Mouse (Mus musculus) midbrain, postnatal 0 days (tissue): ENCODE measurements around the gene Fcor. TPM values are rescaled to one million over a fixed set of nuclear protein-coding genes. Genes with fewer than 3 reads are reported as not detected.

Experiments used
- ATAC-seq: fragments of 200-750 bp; cut with Nextera tagmentation; 2 replicates; pipeline ENCODE4 v1.8.0; 2017; ENCODE audit warnings: moderate number of reproducible peaks, mild to moderate bottlenecking, moderate TSS enrichment, moderate library complexity; ENCODE audit not compliant: low FRiP score
- DNase-seq: peaks from one replicate; pipeline ENCODE4 v3.0.0-alpha.2; 2015; ENCODE audit warnings: low spot score
- H3K27ac ChIP-seq: fragments of 300-500 bp; sonication (generic); 2 replicates; pipeline ENCODE4 v1.5.1; 2014; ENCODE audit warnings: low read depth, mild to moderate bottlenecking, low read length, mixed read lengths
- H3K27me3 ChIP-seq: fragments of 300-500 bp; sonication (generic); 2 replicates; pipeline ENCODE4 v1.6.1; 2014; ENCODE audit warnings: low read length, control low read depth, mixed read lengths; ENCODE audit not compliant: insufficient read depth
- H3K36me3 ChIP-seq: fragments of 300-500 bp; sonication (generic); 2 replicates; pipeline ENCODE4 v1.6.1; 2014; ENCODE audit warnings: low read length, control low read depth, mixed read lengths; ENCODE audit not compliant: insufficient read depth
- H3K4me1 ChIP-seq: fragments of 300-500 bp; sonication (generic); 2 replicates; pipeline ENCODE4 v1.6.1; 2014; ENCODE audit warnings: mild to moderate bottlenecking, control low read depth, antibody characterized with exemption, low read length, mixed read lengths; ENCODE audit not compliant: insufficient read depth
- H3K4me2 ChIP-seq: fragments of 300-500 bp; sonication (generic); 2 replicates; pipeline ENCODE4 v1.6.1; 2014; ENCODE audit warnings: low read depth, mild to moderate bottlenecking, low read length, mixed read lengths; ENCODE audit not compliant: poor library complexity, severe bottlenecking
- H3K4me3 ChIP-seq: fragments of 300-500 bp; sonication (generic); 2 replicates; pipeline ENCODE4 v1.5.1; 2014; ENCODE audit warnings: low read depth, mild to moderate bottlenecking, low read length, moderate library complexity
- H3K9ac ChIP-seq: fragments of 300-500 bp; sonication (generic); replicated peaks from 2 replicates; pipeline ENCODE4 v1.6.1; 2014; ENCODE audit warnings: mild to moderate bottlenecking, low read length, moderate library complexity, mixed read lengths; ENCODE audit not compliant: poor library complexity, severe bottlenecking
- H3K9me3 ChIP-seq: fragments of 300-500 bp; sonication (generic); 2 replicates; pipeline ENCODE4 v1.6.1; 2016; ENCODE audit warnings: low read length, control low read depth
- CTCF ChIP-seq: IDR thresholded peaks from 2 replicates; pipeline ENCODE4 v1.5.1; 2016; ENCODE audit warnings: antibody characterized with exemption, mild to moderate bottlenecking
- WGBS: fragments of 180-500 bp; shearing (Covaris S2); extraction: QIAGEN DNeasy Blood & Tissue Kit; methylation state at CpG from one replicate; pipeline ENCODE4 v1.1.7; 2014; 5-methylcytosine and 5-hydroxymethylcytosine counted together
- polyA plus RNA-seq: library from polyadenylated mRNA; unstranded; fragments of >200 nt; fragmentation: Nextera tagmentation; extraction: Ambion mirVana; gene quantifications from 2 replicates; pipeline ENCODE4 v1.2.1, GENCODE M21; 2015
- total RNA-seq: library from RNA; depleted of rRNA; stranded (reverse); fragments of >200 nt; gene quantifications from 2 replicates; pipeline ENCODE4 v1.2.3, GENCODE M21; 2014

The Fcor gene
- total and polyA plus RNA-seq, 2 experiments from 2014 or later, result 20.3 to 33.3 TPM

DNA sequence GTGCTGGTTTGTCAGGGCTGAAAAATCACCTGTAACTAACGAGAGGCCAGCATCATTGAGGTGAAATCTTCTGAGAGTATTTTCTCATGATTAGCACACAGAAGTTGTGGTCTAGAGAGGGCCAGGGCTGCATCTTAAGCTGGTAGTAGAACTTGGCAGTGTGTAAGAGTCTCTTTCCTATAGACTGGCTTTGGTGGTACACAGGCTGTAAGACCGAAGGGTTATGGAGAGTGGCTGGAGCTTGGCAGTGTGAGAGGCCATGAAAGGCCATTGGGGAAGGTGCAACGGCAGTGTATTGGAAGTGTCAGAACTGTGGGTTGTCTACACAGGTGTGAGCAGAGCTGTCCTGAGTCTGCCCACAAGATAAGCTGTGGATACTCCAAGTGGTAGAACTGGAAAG is 38.1 kb upstream of the Fcor start:
- TF ChIP-seq CTCF, result no peak
- H3K4me2 ChIP-seq, result no peak overlapping the region
- ATAC-seq, result no peak

GRCm38 (mm10) chr8:3707611-3708010 is 35.4 kb upstream of the Fcor start:
- no peak for ATAC-seq
- 75% methylated on average over 7 of the region's 7 CpGs for WGBS
- no peak for TF ChIP-seq CTCF

More for the DNA sequence above, 38.1 kb upstream of the Fcor start:
- no peaks in the 10 kb centered on the region for H3K4me1 ChIP-seq
- 88% methylated on average over 3 of the region's 3 CpGs for WGBS
- H3K4me3 ChIP-seq, result no peak overlapping the region
- no peaks in the 10 kb centered on the region for H3K36me3 ChIP-seq
- H3K27ac ChIP-seq, result no peak overlapping the region
- no peaks in the 10 kb centered on the region for H3K9me3 ChIP-seq
- H3K27me3 ChIP-seq, result no peaks in the 10 kb centered on the region
- no peak overlapping the region for H3K9ac ChIP-seq
- no peak for DNase-seq

DNA sequence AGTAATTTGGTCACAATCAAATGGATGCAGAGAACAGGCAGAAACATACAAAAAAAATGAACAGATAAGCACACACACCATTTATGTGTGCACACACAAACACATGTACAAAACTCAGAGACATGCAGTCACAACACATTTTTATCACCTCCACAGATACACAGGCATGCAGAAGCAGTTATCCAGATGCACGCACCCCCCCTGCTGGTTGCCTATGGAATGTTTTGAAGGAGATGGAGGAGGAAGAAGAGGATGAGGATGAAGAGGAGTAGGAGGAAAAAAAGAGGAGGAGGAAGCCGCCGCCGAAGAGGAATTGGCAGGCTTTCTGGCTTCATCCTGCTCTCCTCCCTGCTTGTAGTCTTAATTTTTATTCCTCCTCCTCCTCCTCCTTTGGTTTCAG is 33.5 kb upstream of the Fcor start:
- no peak for DNase-seq
- peak; percentile 47 for TF ChIP-seq CTCF
- Histone ChIP-seq H3K36me3 (no peaks in the 10 kb centered on the region), H3K9ac (no peak overlapping the region), H3K4me1 (no peaks in the 10 kb centered on the region), H3K27me3 (no peaks in the 10 kb centered on the region), H3K9me3 (no peaks in the 10 kb centered on the region), H3K4me2 (no peak overlapping the region), H3K27ac (no peak overlapping the region), H3K4me3 (no peak overlapping the region)
- 51% methylated on average over 4 of the region's 4 CpGs for WGBS
- ATAC-seq, result no peak

More at GRCm38 (mm10) chr8:3707611-3708010, 35.4 kb upstream of the Fcor start:
- H3K36me3 ChIP-seq, result no peaks in the 10 kb centered on the region
- H3K4me3 ChIP-seq, result no peak overlapping the region
- no peaks in the 10 kb centered on the region for H3K4me1 ChIP-seq
- no peaks in the 10 kb centered on the region for H3K27me3 ChIP-seq
- no peak for DNase-seq
- H3K9ac ChIP-seq, result no peak overlapping the region
- no peaks in the 10 kb centered on the region for H3K9me3 ChIP-seq
- H3K4me2 ChIP-seq, result no peak overlapping the region
- no peak overlapping the region for H3K27ac ChIP-seq

GRCm38 (mm10) chr8:3701491-3701890 is 29.3 kb upstream of the Fcor start:
- WGBS, result 96% methylated on average over 1 of the region's 1 CpGs
- H3K4me2 ChIP-seq, result no peak overlapping the region

GRCm38 (mm10) chr8:3694121-3694520 is 22.0 kb upstream of the Fcor start, which contains the start of gene Fcer2a:
TSS of gene Fcer2a (minus strand) at chr8:3694175.
- WGBS, result 93% methylated on average over 3 of the region's 3 CpGs
- no peak within 1 kb of the TSS for H3K9ac ChIP-seq
- no peaks in the 10 kb centered on the region; the same call in 1 of the 2 replicates for H3K27me3 ChIP-seq
- no peaks in the 10 kb centered on the region for H3K36me3 ChIP-seq
- DNase-seq (no peak), ATAC-seq (no peak)
- TF ChIP-seq CTCF, result no peak
- no peaks in the 10 kb centered on the region for H3K4me1 ChIP-seq
- no peak within 1 kb of the TSS for H3K4me3 ChIP-seq
- no peak within 1 kb of the TSS for H3K4me2 ChIP-seq
- no peaks in the 10 kb centered on the region for H3K9me3 ChIP-seq
- H3K27ac ChIP-seq, result no peak within 1 kb of the TSS

More at GRCm38 (mm10) chr8:3701491-3701890, 29.3 kb upstream of the Fcor start:
- Histone ChIP-seq H3K4me3 (no peak overlapping the region), H3K4me1 (no peaks in the 10 kb centered on the region), H3K27ac (no peak overlapping the region), H3K9me3 (no peaks in the 10 kb centered on the region), H3K9ac (no peak overlapping the region), H3K36me3 (no peaks in the 10 kb centered on the region), H3K27me3 (no peaks in the 10 kb centered on the region; the same call in 1 of the 2 replicates)
- TF ChIP-seq CTCF, result no peak
- DNase-seq (no peak), ATAC-seq (no peak)

DNA sequence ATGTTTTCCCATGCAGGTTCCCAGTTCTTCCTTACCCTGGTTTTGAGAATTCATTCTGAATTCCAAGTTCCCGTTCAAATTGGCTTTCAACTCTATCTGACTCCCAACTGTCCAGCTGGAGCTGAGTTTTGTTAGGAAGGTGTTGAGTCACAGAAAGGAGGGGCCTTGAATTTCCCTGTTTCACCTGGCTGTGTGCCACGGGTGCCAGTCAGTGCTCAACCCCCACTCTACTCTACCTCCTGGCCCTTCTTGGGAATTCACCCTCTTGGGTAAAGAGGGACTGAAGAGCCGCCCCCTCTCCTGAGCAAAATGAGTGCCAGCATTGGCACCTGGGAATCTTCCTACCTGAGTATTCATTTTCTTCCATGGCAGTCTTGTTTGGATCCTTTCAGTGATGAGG is 18.6 kb upstream of the Fcor start:
- ATAC-seq (no peak), DNase-seq (no peak)
- Histone ChIP-seq H3K9me3 (no peaks in the 10 kb centered on the region), H3K4me3 (no peak overlapping the region), H3K27ac (no peak overlapping the region), H3K27me3 (no peaks in the 10 kb centered on the region), H3K9ac (no peak overlapping the region), H3K36me3 (no peaks in the 10 kb centered on the region), H3K4me1 (no peaks in the 10 kb centered on the region), H3K4me2 (no peak overlapping the region)
- TF ChIP-seq CTCF, result no peak
- WGBS, result 81% methylated on average over 3 of the region's 3 CpGs
